Mouse (Mus musculus): Measurements from ENCODE around the gene Gnl2.

GRCm38 (mm10) chr4:124973296-124973695 lies 43.1 kb upstream of the Gnl2 start:
- TF ChIP-seq CTCF (IDR thresholded peaks at IDR 0.05; ENCODE audit: extremely low read depth, insufficient read depth, insufficient read length, insufficient replicate concordance): no peak
- no peak for TF ChIP-seq POLR2A (IDR thresholded peaks at IDR 0.05; ENCODE audit: low read depth, low read length)
